Mouse (Mus musculus) thymus, adult 2 months (tissue): ENCODE measurements around the gene Abca17. TPM values are rescaled to one million over a fixed set of nuclear protein-coding genes. Genes with fewer than 3 reads are reported as not detected.
A peak's percentile ranks its signal among the peaks of the same experiment; 100 is the strongest.

Experiments
- DNase-seq: peaks from one replicate; pipeline ENCODE4 v3.0.0; 2021
- H3K27ac ChIP-seq: fragments of 200-500 bp; 2 replicates; pipeline ENCODE4 v1.5.1; 2012; ENCODE audit warnings: low read length, control low read depth; ENCODE audit not compliant: control insufficient read depth, insufficient read depth
- H3K27me3 ChIP-seq: fragments of 200-500 bp; 2 replicates; pipeline ENCODE4 v1.6.1; 2012; ENCODE audit warnings: mild to moderate bottlenecking, low read length, moderate library complexity, mixed read lengths; ENCODE audit not compliant: control insufficient read depth, insufficient read depth
- H3K36me3 ChIP-seq: fragments of 200-500 bp; 2 replicates; pipeline ENCODE4 v1.6.1; 2012; ENCODE audit warnings: mild to moderate bottlenecking, low read length, moderate library complexity; ENCODE audit not compliant: control insufficient read depth, insufficient read depth
- H3K4me1 ChIP-seq: fragments of 200-500 bp; replicated peaks from 2 replicates; pipeline ENCODE4 v1.6.1; 2012; ENCODE audit warnings: low read length; ENCODE audit not compliant: control insufficient read depth, insufficient read depth
- H3K4me3 ChIP-seq: fragments of 200-500 bp; 2 replicates; pipeline ENCODE4 v1.5.1; 2012; ENCODE audit warnings: mild to moderate bottlenecking, low read length, control low read depth, moderate library complexity; ENCODE audit not compliant: control insufficient read depth, insufficient read depth
- CTCF ChIP-seq: fragments of 200-500 bp; IDR thresholded peaks from 2 replicates; pipeline ENCODE4 v1.5.1; 2012; ENCODE audit warnings: mild to moderate bottlenecking, control low read depth, low read length, moderate library complexity, borderline replicate concordance; ENCODE audit not compliant: control insufficient read depth, poor library complexity, insufficient read depth; ENCODE audit errors: extremely low read depth
- POLR2A ChIP-seq: fragments of 200-500 bp; IDR thresholded peaks from 2 replicates; pipeline ENCODE4 v1.6.1; 2012; ENCODE audit warnings: mild to moderate bottlenecking, low read length, control low read depth, moderate library complexity; ENCODE audit not compliant: control insufficient read depth, poor library complexity, insufficient read depth; ENCODE audit errors: extremely low read depth
- WGBS: fragments of 180-500 bp; shearing (Covaris S2); methylation state at CpG from one replicate; pipeline ENCODE4 v1.1.7; 2018; 5-methylcytosine and 5-hydroxymethylcytosine counted together
- polyA plus RNA-seq: library from polyadenylated mRNA; depleted of rRNA; stranded (reverse); fragments of >200 nt; gene quantifications from 2 replicates; pipeline ENCODE4 v1.2.3, GENCODE M21; 2012

Abca17 gene
- polyA plus RNA-seq, 1 experiment: 0.13 TPM

- Histone ChIP-seq H3K27ac (no peak overlapping the region), H3K27me3 (no peaks in the 10 kb centered on the region), H3K36me3 (no peaks in the 10 kb centered on the region), H3K4me1 (no peaks in the 10 kb centered on the region), H3K4me3 (no peak overlapping the region)
- TF ChIP-seq POLR2A: no peak
- TF ChIP-seq CTCF: no peak
- no peak for DNase-seq
- WGBS: 50% methylated on average over 4 of the region's 4 CpGs
Observed at GRCm38 (mm10) chr17:24258981-24259380, 91.9 kb downstream of the Abca17 start.

GRCm38 (mm10) chr17:24252329-24252728 lies 98.5 kb downstream of the Abca17 start:
- Histone ChIP-seq H3K4me3 (no peak overlapping the region), H3K36me3 (peaks cover 11% of the 10 kb centered on the region; the same call in 1 of the 2 replicates), H3K27ac (no peak overlapping the region), H3K27me3 (no peaks in the 10 kb centered on the region), H3K4me1 (peaks cover 7% of the 10 kb centered on the region)
- WGBS: 98% methylated on average over 2 of the region's 2 CpGs
- no peak for DNase-seq
- no peak for TF ChIP-seq CTCF
- TF ChIP-seq POLR2A: no peak

- TF ChIP-seq CTCF (peak; percentile 77), POLR2A (peak; percentile 68)
- Histone ChIP-seq H3K27me3 (no peaks in the 10 kb centered on the region), H3K4me3 (peak within 1 kb of the TSS; percentile 77), H3K27ac (peak within 1 kb of the TSS; percentile 20; the same call in 1 of the 2 replicates), H3K4me1 (peaks cover 7% of the 10 kb centered on the region), H3K36me3 (peaks cover 11% of the 10 kb centered on the region; the same call in 1 of the 2 replicates)
- WGBS: under 1% methylated on average over 48 of the region's 48 CpGs
- DNase-seq: peak; percentile 97
Observed at GRCm38 (mm10) chr17:24251320-24252069, 99.4 kb downstream of the Abca17 start, which contains the start of gene Ccnf. TSS of gene Ccnf (minus strand) at chr17:24251484.

DNA sequence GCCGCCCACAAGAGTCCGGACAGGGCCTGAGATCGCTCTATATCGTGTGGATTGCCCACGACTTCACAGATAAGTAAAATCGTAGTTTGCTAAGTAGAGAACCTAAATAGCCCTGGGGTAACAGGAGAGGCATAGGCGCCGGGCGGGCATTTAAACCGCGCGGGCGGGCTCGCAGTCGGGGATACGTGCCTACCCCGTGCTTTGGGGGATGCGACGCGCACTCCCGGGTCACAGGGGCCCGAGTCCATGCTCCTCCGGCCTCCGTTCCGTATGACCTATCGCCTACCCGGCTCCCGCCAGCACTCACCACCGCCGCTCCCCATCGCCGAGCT lies 99.9 kb downstream of the Abca17 start:
- Histone ChIP-seq H3K27ac (no peak overlapping the region), H3K4me3 (peak overlapping the region; percentile 77), H3K4me1 (peaks cover 7% of the 10 kb centered on the region), H3K36me3 (peaks cover 11% of the 10 kb centered on the region; the same call in 1 of the 2 replicates), H3K27me3 (no peaks in the 10 kb centered on the region)
- no peak for TF ChIP-seq CTCF
- no peak for TF ChIP-seq POLR2A
- WGBS: under 1% methylated on average over 32 of the region's 32 CpGs
- DNase-seq: no peak

- peaks cover 28% of the 10 kb centered on the region for H3K36me3 ChIP-seq
- no peak for TF ChIP-seq CTCF
- TF ChIP-seq POLR2A: no peak
- H3K4me1 ChIP-seq: peaks cover 7% of the 10 kb centered on the region
- 100% methylated on average over 2 of the region's 2 CpGs for WGBS
- no peak overlapping the region for H3K4me3 ChIP-seq
- H3K27me3 ChIP-seq: no peaks in the 10 kb centered on the region
- DNase-seq: no peak
- no peak overlapping the region for H3K27ac ChIP-seq
Observed at GRCm38 (mm10) chr17:24248641-24249040, 102.2 kb downstream of the Abca17 start.

DNA sequence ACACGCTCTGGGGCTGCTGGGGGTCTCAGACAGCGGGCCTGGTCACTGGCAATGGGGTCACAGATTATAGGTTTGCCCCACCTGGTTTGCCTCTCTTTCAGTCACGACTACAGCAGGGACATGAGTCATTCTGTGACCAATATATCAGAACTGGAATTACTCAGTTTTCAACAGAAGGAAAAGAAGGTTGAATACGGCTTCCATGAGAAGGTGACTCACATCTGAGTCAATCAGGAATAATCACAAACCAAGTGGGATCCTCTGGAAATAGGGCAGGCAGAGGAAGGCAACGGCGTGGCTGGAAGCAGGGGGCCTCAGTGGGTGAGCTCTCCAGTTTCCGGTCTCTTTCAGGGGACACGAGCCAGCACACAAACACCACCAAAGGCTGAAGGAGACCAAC lies 106.8 kb downstream of the Abca17 start:
- no peak for TF ChIP-seq CTCF
- no peak for TF ChIP-seq POLR2A
- Histone ChIP-seq H3K4me1 (no peaks in the 10 kb centered on the region), H3K27me3 (no peaks in the 10 kb centered on the region), H3K4me3 (no peak overlapping the region), H3K27ac (no peak overlapping the region), H3K36me3 (peaks cover 62% of the 10 kb centered on the region)
- DNase-seq: no peak
- WGBS: 97% methylated on average over 8 of the region's 8 CpGs

DNA sequence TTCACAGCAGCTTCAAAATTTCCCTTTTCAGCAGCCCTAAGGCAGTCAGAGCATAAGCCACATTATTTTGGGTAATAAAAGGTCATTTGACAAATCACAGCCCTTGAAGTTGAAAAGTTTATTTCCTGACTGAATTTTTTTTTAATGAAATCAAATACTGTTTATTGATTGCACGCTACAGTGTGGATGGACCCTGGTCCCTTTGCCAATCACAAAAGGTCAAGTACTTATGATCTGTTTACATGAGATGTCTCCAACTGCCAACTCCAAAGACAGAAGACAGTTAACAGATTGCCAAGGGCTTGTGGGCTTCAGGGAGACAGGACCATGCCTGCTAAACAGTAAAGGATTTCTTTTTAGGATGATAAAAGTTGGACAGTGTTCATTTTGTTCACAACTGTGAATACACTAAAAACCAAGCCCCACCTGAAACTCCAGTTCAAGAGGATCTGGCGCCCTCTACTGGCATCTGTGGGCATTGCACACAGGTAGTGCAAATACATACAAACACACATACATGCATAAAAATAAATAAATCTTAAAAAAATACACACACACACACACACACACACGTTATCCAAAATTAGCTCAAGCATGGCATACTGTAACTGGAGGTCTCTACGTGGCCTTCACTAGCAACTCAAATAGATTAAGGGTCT lies 107.4 kb downstream of the Abca17 start:
- Histone ChIP-seq H3K36me3 (peaks cover 62% of the 10 kb centered on the region), H3K4me1 (no peaks in the 10 kb centered on the region), H3K27ac (no peak overlapping the region), H3K27me3 (no peaks in the 10 kb centered on the region), H3K4me3 (no peak overlapping the region)
- TF ChIP-seq CTCF (no peak), POLR2A (no peak)
- 95% methylated on average over 4 of the region's 4 CpGs for WGBS
- DNase-seq: peak; percentile 54
